ENCODE assay signal across 13 mouse cellular contexts in the genomic region with DNA sequence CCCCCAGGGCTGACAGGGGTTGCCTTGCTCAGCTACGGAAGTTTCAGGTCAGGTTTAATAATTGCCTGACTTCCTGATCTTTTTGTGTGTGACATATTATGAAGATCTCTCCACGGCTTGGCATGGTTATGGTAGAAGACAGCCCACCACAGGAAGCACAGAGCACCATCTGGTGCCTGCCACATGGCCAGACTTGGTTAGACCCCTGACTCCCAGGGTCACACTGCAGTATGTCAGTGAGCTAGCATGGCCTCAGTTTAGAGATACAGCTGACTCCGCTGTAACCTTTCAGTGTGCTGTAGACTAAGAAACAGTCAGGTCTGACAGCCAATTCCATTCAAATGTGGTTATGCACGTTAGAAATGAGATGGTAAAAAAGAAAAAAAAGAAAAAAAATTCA.
DNase-seq lines count a peak whose midpoint lies in the region; ATAC-seq lines count a peak whose summit lies in the region.
"Had no signal": no experiment of that assay in that cellular context is flagged by ENCODE, and none has a peak within 500 bp of the region (broad histone marks: within the 10 kb centered on the region; RNA-seq: fewer than 3 reads in every experiment).

No protein-coding gene starts in this region.

- no peak overlapping the region for H3K4me3 ChIP-seq in hindbrain, embryonic 13.5 days
- H3K4me3 ChIP-seq in midbrain, embryonic 15.5 days = no peak overlapping the region
- H3K4me3 ChIP-seq: heart, embryonic 13.5 days had no signal

- peak overlapping the region; percentile 81 for H3K27ac ChIP-seq in hindbrain, embryonic 13.5 days
- peak overlapping the region; percentile 65; the same call in 1 of the 2 replicates for H3K27ac ChIP-seq in midbrain, embryonic 15.5 days
- H3K27ac ChIP-seq: heart, embryonic 13.5 days; liver, embryonic 14.5 days had no signal

- 0 out of 2 replicates have a peak overlapping the region, but pooled peaks have one; percentile 1 for H3K4me2 ChIP-seq in hindbrain, embryonic 13.5 days
- H3K4me2 ChIP-seq in midbrain, embryonic 15.5 days = no peak overlapping the region
- H3K4me2 ChIP-seq: heart, embryonic 13.5 days had no signal

- 0 out of 2 replicates have a peak, but pooled peaks have one; percentile 23 for ATAC-seq in hindbrain, embryonic 13.5 days (ENCODE audit: low FRiP score)
- no peak for ATAC-seq in midbrain, embryonic 15.5 days (replicated peaks)
- no peak for ATAC-seq in erythroblast, adult 5-6 weeks (replicated peaks; ENCODE audit: low FRiP score, poor library complexity, severe bottlenecking)

- whole genome bisulfite sequencing in hindbrain, embryonic 13.5 days = 52% methylated on average over 4 of the region's 4 CpGs
- WGBS in midbrain, embryonic 15.5 days = 67% methylated on average over 4 of the region's 4 CpGs

- H3K27me3 ChIP-seq in hindbrain, embryonic 13.5 days = no peaks in the 10 kb centered on the region
- no peaks in the 10 kb centered on the region for H3K27me3 ChIP-seq in midbrain, embryonic 15.5 days (replicated peaks)

- H3K36me3 ChIP-seq in hindbrain, embryonic 13.5 days = no peaks in the 10 kb centered on the region
- H3K36me3 ChIP-seq in midbrain, embryonic 15.5 days (replicated peaks) = no peaks in the 10 kb centered on the region
- H3K36me3 ChIP-seq: heart, embryonic 13.5 days had no signal

- H3K9ac ChIP-seq in hindbrain, embryonic 13.5 days = no peak overlapping the region
- H3K9ac ChIP-seq in midbrain, embryonic 15.5 days = no peak overlapping the region
- H3K9ac ChIP-seq: heart, embryonic 13.5 days; liver, embryonic 14.5 days had no signal

- peaks cover 32% of the 10 kb centered on the region for H3K4me1 ChIP-seq in hindbrain, embryonic 13.5 days (replicated peaks)
- H3K4me1 ChIP-seq in midbrain, embryonic 15.5 days = peaks cover 24% of the 10 kb centered on the region

- H3K9me3 ChIP-seq in hindbrain, embryonic 13.5 days = no peaks in the 10 kb centered on the region
- no peaks in the 10 kb centered on the region for H3K9me3 ChIP-seq in midbrain, embryonic 15.5 days
- H3K9me3 ChIP-seq: heart, embryonic 13.5 days had no signal

- peak; percentile 27 to 35 for DNase-seq in cerebellum, postnatal 36 days
- DNase-seq in cerebellum, adult 9-10 months = no peak
- DNase-seq in embryo, embryonic 11 days = peak; percentile 52
- DNase-seq in spleen, postnatal 4 days (ENCODE audit: low spot score in 2 of 2) = no peak
- no peak for DNase-seq in kidney, adult 18-20 months
- DNase-seq: B cell, adult 2 months; kidney, adult 11 months; thymus, postnatal 36 days had no signal

Comparison
In these comparisons a context has a peak if more than half of its experiments do, and no peak if none do; other contexts are left out.
1. DNase-seq: peak in cerebellum, postnatal 36 days (2 of 2) and embryo, embryonic 11 days (single experiment); none in cerebellum, adult 9-10 months (single experiment), spleen, postnatal 4 days (0 of 2) and kidney, adult 18-20 months (single experiment).